Mouse (Mus musculus): ENCODE data around the gene Snx9.

GRCm38 (mm10) chr17:5797124-5797760 lies 43.9 kb upstream of the Snx9 start:
- TF ChIP-seq CTCF (IDR thresholded peaks at IDR 0.05; ENCODE audit: borderline replicate concordance, insufficient read depth, low read length), result no peak
- no peak for TF ChIP-seq POLR2A (IDR thresholded peaks at IDR 0.05; ENCODE audit: low read depth, low read length)

All from embryonic fibroblast, embryonic 13.5 days (primary cell).